Mouse (Mus musculus): Measurements from ENCODE around the gene Ulk1. TPM values are rescaled to one million over a fixed set of nuclear protein-coding genes. Genes with fewer than 3 reads are reported as not detected.

Gene Ulk1
- total RNA-seq, 2 experiments from 2014 or later, result 65.8 to 68.9 TPM

DNA sequence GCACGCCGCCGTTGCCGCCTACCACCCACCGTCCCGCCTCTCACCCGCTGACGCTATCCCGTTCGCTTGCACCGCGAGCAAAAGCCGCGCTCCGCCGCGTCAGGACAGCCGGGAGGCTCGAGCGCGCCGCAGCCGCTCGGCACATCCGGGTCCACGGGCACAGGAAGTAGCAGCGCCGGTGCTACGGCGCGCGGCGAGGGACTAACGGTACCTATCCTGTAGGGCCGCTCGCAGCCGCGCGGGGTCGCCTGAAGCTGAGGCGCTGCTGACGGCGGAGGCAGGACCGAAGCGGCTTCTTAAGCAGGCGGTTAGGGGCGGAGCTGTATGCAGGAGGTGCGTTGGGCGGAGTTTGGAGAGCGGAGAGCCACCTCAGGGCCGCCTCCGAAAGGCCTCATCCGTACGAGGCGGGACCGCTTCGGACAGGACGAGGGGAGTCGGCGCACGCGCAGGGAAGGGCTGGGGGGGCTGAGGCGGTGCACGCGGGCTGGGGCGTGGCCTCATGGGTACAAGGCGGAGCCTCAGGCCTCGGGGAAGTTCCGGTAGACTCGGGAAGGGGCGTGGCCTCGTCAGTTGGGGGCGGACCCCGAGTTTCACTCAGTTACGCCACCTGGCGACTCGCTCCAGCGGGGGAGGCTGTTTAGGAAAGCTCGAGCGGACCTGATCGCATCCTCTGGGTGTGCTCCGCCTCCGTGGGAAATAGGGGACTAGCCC is 39.3 kb downstream of the Ulk1 start, which contains the start of gene Ep400:
TSS of gene Ep400 (minus strand) at position 270 of the 711 bp plus-strand sequence.
- peak; percentile 98 to 99 for DNase-seq (ENCODE audit: extremely low spot score in 1 of 2, low spot score in 1 of 2)

- DNase-seq (ENCODE audit: extremely low spot score in 1 of 2, low spot score in 1 of 2), result no peak
These were observed 39.9 kb downstream of the Ulk1 start for GRCm38 (mm10) chr5:110770031-110770445.

DNA sequence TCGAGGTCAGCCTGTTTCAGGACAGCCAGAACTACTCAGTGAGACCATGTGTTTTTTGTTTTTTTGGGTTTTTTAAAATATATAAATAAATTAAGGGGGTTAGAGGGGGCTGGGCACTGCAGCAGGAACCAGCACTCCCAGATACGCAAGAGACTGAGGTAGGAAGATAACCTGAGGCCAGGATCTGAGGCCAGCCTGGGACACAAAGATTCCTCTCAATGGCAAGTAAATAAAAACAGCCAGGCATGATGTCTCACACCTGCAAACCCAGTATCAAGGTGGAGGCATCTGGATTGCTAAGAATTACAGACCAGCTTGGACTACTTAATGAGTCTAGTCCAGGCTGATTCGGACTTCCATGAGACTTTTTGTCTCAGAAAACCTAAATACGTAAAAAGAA is 40.6 kb downstream of the Ulk1 start:
- DNase-seq (ENCODE audit: extremely low spot score in 1 of 2, low spot score in 1 of 2), result no peak

DNA sequence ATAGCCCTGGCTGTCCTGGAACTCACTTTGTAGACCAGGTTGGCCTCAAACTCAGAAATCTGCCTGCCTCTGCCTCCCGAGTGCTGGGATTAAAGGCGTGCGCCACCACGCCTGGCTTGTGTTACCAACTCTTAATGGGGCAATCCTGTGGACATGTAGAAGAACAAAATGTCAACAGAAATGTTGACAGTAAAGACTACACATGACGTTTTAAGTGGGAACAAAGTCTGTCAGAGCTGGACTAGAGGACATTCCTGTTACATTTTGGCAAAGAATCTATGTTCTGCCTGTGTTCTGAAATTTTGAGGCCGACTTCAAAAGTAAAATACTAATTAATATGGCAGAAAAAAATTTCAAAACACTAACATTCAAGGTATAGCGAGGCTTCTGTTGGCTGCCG is 46.0 kb downstream of the Ulk1 start:
- DNase-seq (ENCODE audit: extremely low spot score in 1 of 2, low spot score in 1 of 2), result no peak

DNA sequence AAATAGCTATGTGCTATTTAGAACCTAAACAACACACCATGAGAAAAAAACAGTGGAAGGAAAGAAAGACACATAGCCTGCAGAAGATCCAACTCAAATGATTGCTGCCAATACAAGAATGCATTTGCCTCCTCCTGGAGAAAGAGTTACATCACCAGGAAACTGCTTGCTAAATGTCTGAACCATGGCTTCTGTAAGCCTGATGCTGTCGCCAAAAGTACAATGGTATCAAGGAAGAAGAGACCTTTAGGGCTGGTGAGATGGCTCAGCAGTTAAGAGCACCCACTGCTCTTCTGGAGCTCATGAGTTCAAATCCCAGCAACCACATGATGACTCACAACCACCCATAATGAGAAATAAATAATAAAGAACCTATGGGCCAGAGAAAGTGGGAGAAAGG is 64.9 kb downstream of the Ulk1 start:
- no peak for DNase-seq (ENCODE audit: extremely low spot score in 1 of 2, low spot score in 1 of 2)

DNA sequence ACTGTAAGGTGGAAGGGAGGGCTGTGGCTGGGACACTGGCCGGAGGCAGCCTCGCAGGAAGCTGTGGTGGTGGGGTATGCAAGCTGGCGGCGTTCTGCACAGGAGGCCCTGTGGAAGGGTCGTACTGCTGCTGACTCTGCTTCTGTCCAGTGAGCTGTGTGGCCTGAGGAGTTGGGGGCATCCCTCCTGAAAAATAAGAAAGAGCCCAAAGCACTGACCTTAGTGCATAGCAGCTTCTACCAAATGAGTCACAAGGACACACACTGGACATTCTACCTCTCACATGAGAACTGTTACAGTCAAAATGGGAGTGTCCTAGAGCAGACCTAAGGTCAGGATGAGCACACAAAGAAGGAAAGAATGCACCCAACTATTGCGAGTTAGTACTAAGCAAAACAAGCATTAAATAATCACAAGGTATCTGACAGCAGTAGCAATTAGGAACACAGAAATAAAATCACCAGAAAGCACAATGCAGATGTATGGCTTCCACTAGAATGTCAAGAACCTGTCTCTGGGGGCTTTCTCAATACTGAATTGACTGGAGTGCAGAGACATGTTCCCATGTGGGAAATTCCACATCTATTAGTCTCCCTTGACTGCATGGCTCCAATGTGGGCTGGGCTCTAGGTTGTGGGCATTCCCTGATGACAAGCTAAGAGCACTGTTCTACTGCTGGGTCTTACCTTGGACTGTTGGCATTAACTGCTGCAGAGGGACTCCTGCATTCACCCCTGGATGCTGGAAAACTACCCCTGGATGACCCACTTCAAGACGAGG is 70.2 kb downstream of the Ulk1 start:
- DNase-seq (ENCODE audit: extremely low spot score in 1 of 2, low spot score in 1 of 2), result no peak

GRCm38 (mm10) chr5:110735606-110736005 is 74.3 kb downstream of the Ulk1 start:
- DNase-seq (ENCODE audit: extremely low spot score in 1 of 2, low spot score in 1 of 2), result no peak

Other genes starting within 250 kb of the Ulk1 start
- 10 to 100 TPM; 29.1 to 29.5 TPM for gene Noc4l, start 156.7 kb downstream of the Ulk1 start, total RNA-seq (2021)
- gene Ddx51, start 156.6 kb downstream of the Ulk1 start, total RNA-seq (2021), result 10 to 100 TPM; 24.1 to 34.6 TPM
- gene Ep400, start 39.4 kb downstream of the Ulk1 start, total RNA-seq (2021), result 100 to 1,000 TPM in 1 of 2 experiments, 10 to 100 TPM in 1; 91.9 to 107 TPM
- gene Pus1, start 29.4 kb downstream of the Ulk1 start, total RNA-seq (2021), result 10 to 100 TPM; 18.0 to 19.2 TPM
- gene Hscb, start 29.7 kb upstream of the Ulk1 start, total RNA-seq (2021), result 10 to 100 TPM; 10.4 to 11.1 TPM
- gene Chek2, start 29.9 kb upstream of the Ulk1 start, total RNA-seq (2021), result 1 to 10 TPM; 1.2 to 2.2 TPM
- gene Ttc28, start 69.7 kb upstream of the Ulk1 start, total RNA-seq (2021), result 10 to 100 TPM; 11.3 to 13.3 TPM

All from layer of hippocampus, postnatal 25 days (tissue).